Comparison of ENCODE assay signal across 9 mouse cellular contexts in genomic region chr2:125057250-125057815, GRCm38 (mm10). TPM values are rescaled to one million over a fixed set of nuclear protein-coding genes. Genes with fewer than 3 reads are reported as not detected.
DNase-seq lines count a peak whose midpoint lies in the region; ATAC-seq and TF ChIP-seq lines count a peak whose summit lies in the region.
"Had no signal": no experiment of that assay in that cellular context is flagged by ENCODE, and none has a peak within 500 bp of the region (broad histone marks: within the 10 kb centered on the region; RNA-seq: fewer than 3 reads in every experiment).

No protein-coding gene starts in this region.

- H3K9me3 ChIP-seq in forebrain, embryonic 14.5 days (replicated peaks; ENCODE audit: control insufficient read depth, low read length), result no peaks in the 10 kb centered on the region
- H3K9me3 ChIP-seq in forebrain, embryonic 10.5 days, result no peaks in the 10 kb centered on the region
- H3K9me3 ChIP-seq: liver, embryonic 15.5 days had no signal

- H3K27ac ChIP-seq in forebrain, embryonic 14.5 days (ENCODE audit: low read depth, low read length), result no peak overlapping the region
- H3K27ac ChIP-seq in forebrain, embryonic 10.5 days, result no peak overlapping the region
- H3K27ac ChIP-seq in cortical plate, adult 2 months (ENCODE audit: insufficient read depth, low read length), result no peak overlapping the region
- H3K27ac ChIP-seq: liver, embryonic 15.5 days had no signal

- no peaks in the 10 kb centered on the region for H3K27me3 ChIP-seq in forebrain, embryonic 14.5 days (replicated peaks; ENCODE audit: control insufficient read depth, insufficient read depth, low read length)
- H3K27me3 ChIP-seq in forebrain, embryonic 10.5 days (ENCODE audit: poor library complexity, severe bottlenecking), result no peaks in the 10 kb centered on the region
- H3K27me3 ChIP-seq: liver, embryonic 15.5 days had no signal

- H3K36me3 ChIP-seq in forebrain, embryonic 14.5 days (ENCODE audit: control insufficient read depth, insufficient read depth, low read length), result no peaks in the 10 kb centered on the region
- H3K36me3 ChIP-seq in forebrain, embryonic 10.5 days (replicated peaks), result no peaks in the 10 kb centered on the region
- H3K36me3 ChIP-seq: liver, embryonic 15.5 days had no signal

- no peaks in the 10 kb centered on the region for H3K4me1 ChIP-seq in forebrain, embryonic 14.5 days (ENCODE audit: control insufficient read depth, insufficient read depth, low read length)
- no peaks in the 10 kb centered on the region for H3K4me1 ChIP-seq in forebrain, embryonic 10.5 days
- no peaks in the 10 kb centered on the region for H3K4me1 ChIP-seq in lung, adult 2 months (ENCODE audit: control insufficient read depth, insufficient read depth, low read length)
- H3K4me1 ChIP-seq in cortical plate, adult 2 months (ENCODE audit: control insufficient read depth, insufficient read depth, low read length), result no peaks in the 10 kb centered on the region
- H3K4me1 ChIP-seq: liver, embryonic 15.5 days had no signal

- ATAC-seq in forebrain, embryonic 14.5 days, result peak; percentile 42; the same call in 1 of the 2 replicates
- ATAC-seq in erythroblast, adult 5-6 weeks (replicated peaks; ENCODE audit: low FRiP score, poor library complexity, severe bottlenecking), result no peak

- DNase-seq in forebrain, embryonic 14.5 days (ENCODE audit: low spot score), result peak; percentile 46
- no peak for DNase-seq in forebrain, embryonic 10.5 days (ENCODE audit: extremely low spot score, low spot score)
- no peak for DNase-seq in lung, adult 2 months
- no peak for DNase-seq in lung, adult 18-20 months
- DNase-seq in left cerebral cortex, postnatal 25 days (ENCODE audit: low spot score in 2 of 2), result peak; percentile 32 to 51
- no peak for DNase-seq in urinary bladder, postnatal 25 days (ENCODE audit: low spot score)

- no peak overlapping the region for H3K4me3 ChIP-seq in forebrain, embryonic 14.5 days (ENCODE audit: low read depth, low read length)
- H3K4me3 ChIP-seq in forebrain, embryonic 10.5 days, result no peak overlapping the region
- H3K4me3 ChIP-seq in lung, adult 2 months (replicated peaks; ENCODE audit: extremely low read depth, low read depth, low read length), result no peak overlapping the region
- H3K4me3 ChIP-seq in cortical plate, adult 2 months (ENCODE audit: insufficient read depth, low read length), result no peak overlapping the region
- H3K4me3 ChIP-seq: liver, embryonic 15.5 days had no signal

- intact Hi-C loops in left cerebral cortex, postnatal 25 days (cut with DNase I), result loop anchor here (2.0 kb wide), 1 partner anchor 131 kb away; no protein-coding TSS in a partner anchor

- TF ChIP-seq CTCF in lung, adult 2 months (IDR thresholded peaks at IDR 0.05; ENCODE audit: insufficient read depth, low read length), result peak; percentile 38; the same call in 1 of the 2 replicates
- TF ChIP-seq CTCF in cortical plate, adult 2 months (IDR thresholded peaks at IDR 0.05; ENCODE audit: extremely low read depth, insufficient read depth, low read length), result peak; percentile 75

- H3K4me2 ChIP-seq in forebrain, embryonic 14.5 days (ENCODE audit: low read length), result no peak overlapping the region
- H3K4me2 ChIP-seq: liver, embryonic 15.5 days had no signal

- 56% methylated on average over 7 of the region's 7 CpGs for WGBS in forebrain, embryonic 14.5 days
- 54% methylated on average over 7 of the region's 7 CpGs for WGBS in forebrain, embryonic 10.5 days
- 26% methylated on average over 7 of the region's 7 CpGs for WGBS in lung, adult 2 months

- no peak overlapping the region for H3K9ac ChIP-seq in forebrain, embryonic 14.5 days (ENCODE audit: low read length)
- H3K9ac ChIP-seq: liver, embryonic 15.5 days had no signal

- no peak for TF ChIP-seq POLR2A in lung, adult 2 months (IDR thresholded peaks at IDR 0.05; ENCODE audit: borderline replicate concordance, extremely low read depth, low read depth, low read length)
- no peak for TF ChIP-seq POLR2A in cortical plate, adult 2 months (IDR thresholded peaks at IDR 0.05; ENCODE audit: extremely low read depth, insufficient read depth, low read length)

RNA-seq across cellular contexts. Expression of gene Slc24a5, which starts 10.6 kb away (rescaled TPM):
- 3.6 and 4.6 TPM in 2 replicates for polyA plus RNA-seq in forebrain, embryonic 14.5 days (2014; fragmentation: Nextera tagmentation; extraction: Ambion mirVana)
- 3.9 and 5.4 TPM in 2 replicates for polyA plus RNA-seq in forebrain, embryonic 10.5 days (2016; fragmentation: Nextera tagmentation; extraction: Ambion mirVana)
- polyA plus RNA-seq in lung, adult 2 months (2012; rRNA removed), result 0.07 TPM in 1 of 2 replicates, not detected in the other
- 0.30 and 0.40 TPM in 2 replicates for polyA plus RNA-seq in cortical plate, adult 2 months (2012; rRNA removed)
- total RNA-seq in left cerebral cortex, postnatal 25 days (2021), result under 1 TPM; 0.23 to 0.27 TPM
- not detected in 2 replicates for total RNA-seq in erythroblast, adult 5-6 weeks (2015; ENCODE audit: low replicate concordance)
- total RNA-seq in erythroblast, adult 5-6 weeks (2017; ENCODE audit: low replicate concordance), result 0.98 TPM in 1 of 2 replicates, not detected in the other

Comparison
In these comparisons a context has a peak if more than half of its experiments do, and no peak if none do; other contexts are left out.
1. DNase-seq: peak in forebrain, embryonic 14.5 days (single experiment) and left cerebral cortex, postnatal 25 days (2 of 2); none in forebrain, embryonic 10.5 days (single experiment), lung, adult 2 months (single experiment), lung, adult 18-20 months (0 of 2) and urinary bladder, postnatal 25 days (single experiment).